ENCODE assay signal across 8 mouse cellular contexts in the genomic region with DNA sequence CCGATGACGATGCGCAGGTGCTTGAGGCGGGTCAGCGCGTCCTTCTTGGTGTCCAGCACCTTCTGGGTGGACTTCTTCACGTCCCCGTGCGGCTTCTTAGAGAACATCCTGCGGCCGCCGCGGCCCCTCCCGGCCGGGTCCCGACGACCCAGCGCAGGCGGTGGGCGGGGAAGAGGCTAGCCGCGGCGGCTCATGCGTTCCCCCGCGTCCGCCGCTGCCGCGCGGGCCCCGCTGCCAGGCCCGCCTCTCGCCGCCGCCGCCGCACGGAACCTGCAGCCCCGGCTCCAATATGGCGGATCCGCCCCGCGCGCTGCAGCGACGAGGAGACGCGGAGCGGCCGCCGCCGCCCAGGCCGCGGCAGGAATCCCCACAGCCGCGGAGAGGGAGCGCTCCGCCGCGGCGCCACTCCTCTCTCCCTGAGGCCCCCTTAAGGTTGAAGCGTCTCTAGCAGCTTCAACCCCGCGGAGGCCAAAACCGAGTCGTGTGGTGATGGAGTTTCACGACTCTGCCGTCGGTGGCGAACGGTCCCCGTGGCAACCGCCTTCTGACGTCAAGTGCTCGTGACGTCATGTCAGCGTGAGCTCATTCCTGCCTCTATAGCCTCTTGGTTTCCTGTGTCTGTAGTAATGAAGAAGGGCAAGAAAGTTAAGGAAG. TPM values are rescaled to one million over a fixed set of nuclear protein-coding genes. Genes with fewer than 3 reads are reported as not detected.
A peak's percentile ranks its signal among the peaks of the same experiment; 100 is the strongest.
DNase-seq lines count a peak whose midpoint lies in the region; ATAC-seq lines count a peak whose summit lies in the region.

A gene (minus strand): TSS at position 507 of the 654 bp plus-strand sequence.

- intact Hi-C loops in gastrocnemius, postnatal 14 days (cut with DNase I; ENCODE audit: low total_unique reads) = no loop called here
- intact Hi-C loops in left cerebral cortex, postnatal 10 days (cut with DNase I) = no loop called here

- ATAC-seq in inflammation-experienced regulatory T-cells, adult 6 months = peak; percentile 88
- ATAC-seq in megakaryocyte-erythroid progenitor cell, adult 5-6 weeks (replicated peaks; ENCODE audit: low FRiP score, low TSS enrichment, poor library complexity, severe bottlenecking) = peak; percentile 92

- peak; percentile 92 for DNase-seq in adipocyte (ENCODE audit: low spot score)
- DNase-seq in embryo, embryonic 10 days (ENCODE audit: low spot score) = peak; percentile 98
- DNase-seq in gastrocnemius, postnatal 14 days = peak; percentile 87
- peak; percentile 85 to 93 for DNase-seq in left cerebral cortex, postnatal 10 days (ENCODE audit: extremely low spot score in 1 of 2, low spot score in 2 of 2)
- peak; percentile 85 for DNase-seq in right cerebral cortex, postnatal 25 days
- DNase-seq in urinary bladder, postnatal 4 days (ENCODE audit: low spot score in 2 of 2) = peak; percentile 80 to 89

RNA-seq across cellular contexts. Expression of the gene that starts here (rescaled TPM):
- 10 to 100 TPM; 28.4 to 30.6 TPM for total RNA-seq in gastrocnemius, postnatal 14 days (2021)
- 10 to 100 TPM in 2 of 3 experiments, 1 to 10 TPM in 1; 8.2 to 21.3 (median 15.5) TPM for polyA plus RNA-seq in inflammation-experienced regulatory T-cells, adult 6 months (2017; shearing (Covaris generic))
- total RNA-seq in left cerebral cortex, postnatal 10 days (2021) = 100 to 1,000 TPM; 111 to 120 TPM
- total RNA-seq in megakaryocyte-erythroid progenitor cell, adult 5-6 weeks (2014; fragmentation: Nextera tagmentation) = 40.6 and 49.4 TPM in 2 replicates
- total RNA-seq in megakaryocyte-erythroid progenitor cell, adult 5-6 weeks (2017) = 34.5 and 38.1 TPM in 2 replicates

Comparison
In these comparisons a context has a peak if more than half of its experiments do, and no peak if none do; other contexts are left out.
1. Peak in every context shown above with its lines: DNase-seq and ATAC-seq.